Mouse (Mus musculus): ENCODE results near the gene Myod1. TPM values are rescaled to one million over a fixed set of nuclear protein-coding genes. Genes with fewer than 3 reads are reported as not detected.
A peak's percentile ranks its signal among the peaks of the same experiment; 100 is the strongest.

The Myod1 gene
- polyA plus RNA-seq, 1 experiment from 2014 or later, result 8.1 TPM

GRCm38 (mm10) chr7:46422052-46422763 lies 45.9 kb downstream of the Myod1 start:
- no peak overlapping the region for H3K9ac ChIP-seq (replicated peaks; ENCODE audit: low read length)
- WGBS, result 71% methylated on average over 8 of the region's 8 CpGs
- H3K9me3 ChIP-seq (replicated peaks; ENCODE audit: control insufficient read depth, low read length), result no peaks in the 10 kb centered on the region
- ATAC-seq (replicated peaks; ENCODE audit: insufficient number of reproducible peaks, low FRiP score, low TSS enrichment, low read depth) (no peak), DNase-seq (ENCODE audit: low spot score) (no peak)
- H3K4me3 ChIP-seq (ENCODE audit: low read depth, low read length), result no peak overlapping the region
- H3K4me1 ChIP-seq (ENCODE audit: control insufficient read depth, insufficient read depth, low read length), result no peaks in the 10 kb centered on the region
- H3K4me2 ChIP-seq (ENCODE audit: low read depth, low read length), result no peak overlapping the region
- H3K27me3 ChIP-seq (ENCODE audit: control insufficient read depth, insufficient read depth, low read length), result no peaks in the 10 kb centered on the region
- H3K27ac ChIP-seq (replicated peaks; ENCODE audit: low read depth, low read length), result no peak overlapping the region
- H3K36me3 ChIP-seq (replicated peaks; ENCODE audit: control insufficient read depth, insufficient read depth, low read depth, low read length), result no peaks in the 10 kb centered on the region

GRCm38 (mm10) chr7:46422764-46423412 lies 46.6 kb downstream of the Myod1 start:
- ATAC-seq (replicated peaks; ENCODE audit: insufficient number of reproducible peaks, low FRiP score, low TSS enrichment, low read depth), result 0 out of 2 replicates have a peak, but pooled peaks have one; percentile 54
- WGBS, result 53% methylated on average over 18 of the region's 18 CpGs

DNA sequence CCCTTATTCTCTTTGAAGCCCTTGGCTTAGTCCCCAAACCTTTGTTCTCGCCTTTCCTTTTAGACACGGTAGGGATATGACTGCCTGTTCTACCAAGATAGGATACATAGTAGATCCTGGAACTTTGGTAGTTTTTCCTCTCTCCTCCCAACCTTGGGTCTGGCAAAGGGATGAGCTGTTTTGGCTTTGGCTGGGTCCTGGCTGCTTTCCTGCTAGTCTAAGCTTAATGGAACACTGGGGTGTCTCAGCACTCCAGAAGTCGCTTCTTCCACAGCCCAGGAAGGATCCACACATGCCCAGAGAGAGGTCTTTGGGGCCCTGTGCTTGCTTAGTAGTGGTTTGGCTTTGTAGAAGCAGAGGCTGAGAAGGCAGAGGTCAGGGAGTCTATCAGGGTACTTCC lies 47.7 kb downstream of the Myod1 start:
- Histone ChIP-seq H3K27ac (replicated peaks; ENCODE audit: low read depth, low read length) (no peak overlapping the region), H3K9me3 (replicated peaks; ENCODE audit: control insufficient read depth, low read length) (no peaks in the 10 kb centered on the region), H3K4me3 (ENCODE audit: low read depth, low read length) (no peak overlapping the region), H3K9ac (replicated peaks; ENCODE audit: low read length) (no peak overlapping the region), H3K36me3 (replicated peaks; ENCODE audit: control insufficient read depth, insufficient read depth, low read depth, low read length) (no peaks in the 10 kb centered on the region), H3K27me3 (ENCODE audit: control insufficient read depth, insufficient read depth, low read length) (no peaks in the 10 kb centered on the region), H3K4me2 (ENCODE audit: low read depth, low read length) (no peak overlapping the region), H3K4me1 (ENCODE audit: control insufficient read depth, insufficient read depth, low read length) (no peaks in the 10 kb centered on the region)
- DNase-seq (ENCODE audit: low spot score) (no peak), ATAC-seq (replicated peaks; ENCODE audit: insufficient number of reproducible peaks, low FRiP score, low TSS enrichment, low read depth) (no peak)
- WGBS, result 85% methylated on average over 3 of the region's 3 CpGs

More at GRCm38 (mm10) chr7:46422764-46423412, 46.6 kb downstream of the Myod1 start:
- Histone ChIP-seq H3K27ac (replicated peaks; ENCODE audit: low read depth, low read length) (no peak overlapping the region), H3K36me3 (replicated peaks; ENCODE audit: control insufficient read depth, insufficient read depth, low read depth, low read length) (no peaks in the 10 kb centered on the region), H3K4me2 (ENCODE audit: low read depth, low read length) (no peak overlapping the region), H3K4me3 (ENCODE audit: low read depth, low read length) (no peak overlapping the region), H3K9ac (replicated peaks; ENCODE audit: low read length) (no peak overlapping the region), H3K9me3 (replicated peaks; ENCODE audit: control insufficient read depth, low read length) (no peaks in the 10 kb centered on the region), H3K4me1 (ENCODE audit: control insufficient read depth, insufficient read depth, low read length) (no peaks in the 10 kb centered on the region), H3K27me3 (ENCODE audit: control insufficient read depth, insufficient read depth, low read length) (no peaks in the 10 kb centered on the region)
- peak; percentile 57 for DNase-seq (ENCODE audit: low spot score)

DNA sequence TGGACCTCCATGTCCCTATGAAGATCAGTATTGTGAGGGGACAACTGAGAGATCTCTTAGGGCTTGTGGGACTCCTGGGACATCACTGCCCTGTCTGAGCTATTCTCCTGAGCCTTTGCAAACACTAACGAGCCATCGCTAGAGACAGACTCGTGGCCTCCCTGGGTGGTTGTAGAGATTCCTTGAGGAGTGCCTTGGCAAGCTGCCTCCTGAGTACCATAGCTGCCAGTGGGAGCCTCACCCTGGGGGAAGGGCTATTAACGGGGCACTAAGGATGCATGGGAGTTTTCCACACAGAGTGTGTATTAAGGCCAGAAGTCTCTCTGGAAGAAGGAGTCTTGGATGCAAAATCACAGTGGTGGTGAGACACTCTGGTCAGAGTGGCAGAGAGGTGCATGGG lies 48.7 kb downstream of the Myod1 start:
- no peak for DNase-seq (ENCODE audit: low spot score)
- Histone ChIP-seq H3K4me2 (ENCODE audit: low read depth, low read length) (no peak overlapping the region), H3K4me3 (ENCODE audit: low read depth, low read length) (no peak overlapping the region), H3K27me3 (ENCODE audit: control insufficient read depth, insufficient read depth, low read length) (no peaks in the 10 kb centered on the region), H3K9me3 (replicated peaks; ENCODE audit: control insufficient read depth, low read length) (no peaks in the 10 kb centered on the region), H3K27ac (replicated peaks; ENCODE audit: low read depth, low read length) (no peak overlapping the region), H3K4me1 (ENCODE audit: control insufficient read depth, insufficient read depth, low read length) (no peaks in the 10 kb centered on the region), H3K36me3 (replicated peaks; ENCODE audit: control insufficient read depth, insufficient read depth, low read depth, low read length) (no peaks in the 10 kb centered on the region), H3K9ac (replicated peaks; ENCODE audit: low read length) (no peak overlapping the region)
- no peak for ATAC-seq (replicated peaks; ENCODE audit: insufficient number of reproducible peaks, low FRiP score, low TSS enrichment, low read depth)
- 73% methylated on average over 4 of the region's 4 CpGs for WGBS

Other genes starting within 250 kb of the Myod1 start
- gene Abcc8, start 196.4 kb upstream of the Myod1 start, polyA plus RNA-seq (2014; fragmentation: Nextera tagmentation; extraction: Ambion mirVana), result 0.20 and 0.96 TPM in 2 replicates
- 2.9 and 3.5 TPM in 2 replicates for gene Ush1c, start 138.0 kb upstream of the Myod1 start, polyA plus RNA-seq (2014; fragmentation: Nextera tagmentation; extraction: Ambion mirVana)
- 0.17 and 0.21 TPM in 2 replicates for gene Otog, start 135.5 kb upstream of the Myod1 start, polyA plus RNA-seq (2014; fragmentation: Nextera tagmentation; extraction: Ambion mirVana)
- gene Kcnc1, start 20.0 kb downstream of the Myod1 start, polyA plus RNA-seq (2014; fragmentation: Nextera tagmentation; extraction: Ambion mirVana), result 0.55 and 1.3 TPM in 2 replicates

All from embryonic facial prominence, embryonic 11.5 days (tissue).